Comparison of ENCODE assay signal across 20 mouse cellular contexts in genomic region chr14:118649895-118650256, GRCm38 (mm10). TPM values are rescaled to one million over a fixed set of nuclear protein-coding genes. Genes with fewer than 3 reads are reported as not detected.
A peak's percentile ranks its signal among the peaks of the same experiment; 100 is the strongest.
DNase-seq lines count a peak whose midpoint lies in the region; ATAC-seq and TF ChIP-seq lines count a peak whose summit lies in the region.
"Had no signal": no experiment of that assay in that cellular context is flagged by ENCODE, and none has a peak within 500 bp of the region (broad histone marks: within the 10 kb centered on the region; RNA-seq: fewer than 3 reads in every experiment).

No protein-coding gene starts in this region.

- intact Hi-C loops in gastrocnemius, adult 2 months (cut with DNase I) = no loop called here
- intact Hi-C loops in heart, postnatal 10 days (cut with DNase I) = no loop called here

- H3K4me3 ChIP-seq in gastrocnemius, adult 2 months = no peak overlapping the region
- H3K4me3 ChIP-seq: embryonic facial prominence, embryonic 13.5 days; forebrain, embryonic 10.5 days; forebrain, embryonic 15.5 days; heart, adult 2 months; heart, embryonic 15.5 days; hindbrain, embryonic 10.5 days had no signal

- no peak for DNase-seq in gastrocnemius, adult 2 months
- DNase-seq in gastrocnemius, postnatal 25 days = no peak
- peak; percentile 7 for DNase-seq in A20 (ENCODE audit: low read depth, low spot score)
- DNase-seq in right cerebral cortex, adult 2 months (ENCODE audit: low spot score in 2 of 2) = no peak
- no peak for DNase-seq in heart, postnatal 10 days
- DNase-seq in embryo, embryonic 11 days = no peak
- DNase-seq: adrenal gland, adult 8-10 months; adrenal gland, postnatal 36 days; cerebellum, adult 2 months; cerebellum, postnatal 14 days; gastrocnemius, postnatal 10 days; heart, adult 2 months had no signal

- TF ChIP-seq CTCF in gastrocnemius, adult 2 months (IDR thresholded peaks at IDR 0.05) = no peak

- peak overlapping the region; percentile 70 for H3K27ac ChIP-seq in gastrocnemius, adult 2 months
- H3K27ac ChIP-seq: embryonic facial prominence, embryonic 13.5 days; forebrain, embryonic 10.5 days; forebrain, embryonic 15.5 days; heart, embryonic 15.5 days; hindbrain, embryonic 10.5 days; hindbrain, embryonic 14.5 days had no signal

- peak; percentile 20; the same call in 1 of the 2 replicates for ATAC-seq in common myeloid progenitor, adult 5-6 weeks (replicated peaks; ENCODE audit: low read depth, poor library complexity, severe bottlenecking)
- 0 out of 2 replicates have a peak, but pooled peaks have one; percentile 10 for ATAC-seq in megakaryocyte, adult 5-6 weeks (ENCODE audit: poor library complexity, severe bottlenecking)
- ATAC-seq: forebrain, embryonic 15.5 days had no signal

RNA-seq across cellular contexts. Expression of gene Abcc4, which starts 56.1 kb away (rescaled TPM):
- total RNA-seq in gastrocnemius, adult 2 months (2021) = 10 to 100 TPM; 10.1 to 12.2 TPM
- 10 to 100 TPM in 1 of 2 experiments, 1 to 10 TPM in 1; 9.0 to 10.7 TPM for total RNA-seq in gastrocnemius, postnatal 25 days (2021)
- total RNA-seq in common myeloid progenitor, adult 5-6 weeks (2017) = 15.0 and 17.6 TPM in 2 replicates
- total RNA-seq in megakaryocyte, adult 5-6 weeks (2015) = 29.8 and 32.4 TPM in 2 replicates
- total RNA-seq in megakaryocyte, adult 5-6 weeks (2017) = 24.6 and 28.5 TPM in 2 replicates
- 1 to 10 TPM; 5.2 to 6.2 TPM for total RNA-seq in heart, postnatal 10 days (2021)
